In the genomic region with DNA sequence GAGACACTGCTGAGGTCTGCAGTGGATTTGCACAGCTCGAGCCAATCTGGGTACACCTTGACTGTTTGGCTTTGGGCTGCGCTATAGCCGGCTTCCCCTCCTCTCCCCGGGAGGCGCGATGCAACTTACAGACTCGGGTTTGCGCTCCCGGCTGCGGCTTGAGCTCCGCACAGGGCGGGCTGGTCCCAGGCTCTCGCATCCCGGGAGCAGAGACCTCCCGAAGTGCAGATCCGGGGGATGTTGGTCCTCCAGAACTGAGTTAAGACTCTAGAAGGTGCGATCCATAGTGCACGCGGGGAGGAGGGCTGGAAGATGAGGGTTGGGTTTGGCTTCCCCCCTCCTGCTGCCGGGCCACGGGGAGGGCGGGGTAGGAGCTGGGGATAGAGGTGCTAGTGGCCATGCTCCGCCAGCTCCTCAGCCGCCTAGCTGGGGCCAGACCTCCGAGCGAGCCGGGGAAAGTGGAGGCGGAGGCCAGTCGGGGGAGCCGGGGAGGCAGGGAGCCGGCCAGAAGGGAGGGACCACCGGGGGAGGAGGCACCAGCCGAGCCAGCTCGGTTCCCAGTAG, we compare ENCODE assay signal across 9 mouse cellular contexts. TPM values are rescaled to one million over a fixed set of nuclear protein-coding genes. Genes with fewer than 3 reads are reported as not detected.
A peak's percentile ranks its signal among the peaks of the same experiment; 100 is the strongest.
DNase-seq lines count a peak whose midpoint lies in the region; ATAC-seq and TF ChIP-seq lines count a peak whose summit lies in the region.
"Had no signal": no experiment of that assay in that cellular context is flagged by ENCODE, and none has a peak within 500 bp of the region (broad histone marks: within the 10 kb centered on the region; RNA-seq: fewer than 3 reads in every experiment).

A gene (minus strand): TSS at position 560 of the 564 bp plus-strand sequence.

- no peaks in the 10 kb centered on the region for H3K4me1 ChIP-seq in embryonic facial prominence, embryonic 14.5 days (ENCODE audit: control insufficient read depth, insufficient read depth, low read length)
- H3K4me1 ChIP-seq in heart, embryonic 13.5 days, result peaks cover 48% of the 10 kb centered on the region
- peaks cover 23% of the 10 kb centered on the region for H3K4me1 ChIP-seq in kidney, embryonic 16.5 days (ENCODE audit: insufficient read depth, low read length)
- H3K4me1 ChIP-seq in lung, embryonic 14.5 days (ENCODE audit: insufficient read depth), result peaks cover 9% of the 10 kb centered on the region
- H3K4me1 ChIP-seq in neural tube, embryonic 15.5 days, result peaks cover 26% of the 10 kb centered on the region

- H3K9me3 ChIP-seq in embryonic facial prominence, embryonic 14.5 days (ENCODE audit: control insufficient read depth, low read length), result no peaks in the 10 kb centered on the region
- H3K9me3 ChIP-seq in heart, embryonic 13.5 days, result no peaks in the 10 kb centered on the region
- H3K9me3 ChIP-seq in kidney, embryonic 16.5 days (ENCODE audit: low read length), result no peaks in the 10 kb centered on the region
- no peaks in the 10 kb centered on the region for H3K9me3 ChIP-seq in lung, embryonic 14.5 days (ENCODE audit: low read depth, low read length)
- no peaks in the 10 kb centered on the region for H3K9me3 ChIP-seq in neural tube, embryonic 15.5 days (replicated peaks)
- H3K9me3 ChIP-seq: G1E had no signal

- TF ChIP-seq CTCF in lung, embryonic 14.5 days (IDR thresholded peaks at IDR 0.05; ENCODE audit: low read depth), result no peak; the same call in 1 of the 2 replicates

- peaks cover 49% of the 10 kb centered on the region for H3K27me3 ChIP-seq in embryonic facial prominence, embryonic 14.5 days (replicated peaks; ENCODE audit: control insufficient read depth, insufficient read depth, low read length)
- peaks cover 46% of the 10 kb centered on the region for H3K27me3 ChIP-seq in heart, embryonic 13.5 days (replicated peaks)
- H3K27me3 ChIP-seq in kidney, embryonic 16.5 days (ENCODE audit: insufficient read depth, low read length), result peaks cover 38% of the 10 kb centered on the region
- H3K27me3 ChIP-seq in lung, embryonic 14.5 days (ENCODE audit: insufficient read depth, low read length), result peaks cover 29% of the 10 kb centered on the region
- H3K27me3 ChIP-seq in neural tube, embryonic 15.5 days (replicated peaks), result peaks cover 47% of the 10 kb centered on the region

- H3K27ac ChIP-seq in embryonic facial prominence, embryonic 14.5 days (replicated peaks; ENCODE audit: low read depth, low read length), result no peak within 1 kb of the TSS
- H3K27ac ChIP-seq in heart, embryonic 13.5 days (replicated peaks), result no peak within 1 kb of the TSS; the same call in 1 of the 2 replicates
- H3K27ac ChIP-seq in kidney, embryonic 16.5 days (ENCODE audit: low read length), result peak within 1 kb of the TSS; percentile 83
- peak within 1 kb of the TSS; percentile 38; the same call in 1 of the 2 replicates for H3K27ac ChIP-seq in lung, embryonic 14.5 days (ENCODE audit: low read depth)
- no peak within 1 kb of the TSS for H3K27ac ChIP-seq in neural tube, embryonic 15.5 days (replicated peaks)

- DNase-seq in layer of hippocampus, postnatal 14 days (ENCODE audit: low spot score in 2 of 2), result peak; percentile 5 to 12
- DNase-seq in layer of hippocampus, adult 9-11 months, result no peak
- peak; percentile 78 for DNase-seq in embryonic facial prominence, embryonic 14.5 days (ENCODE audit: low spot score)
- peak; percentile 82 for DNase-seq in lung, embryonic 14.5 days
- DNase-seq in thymus, postnatal 10 days (ENCODE audit: low spot score in 2 of 2), result peak; percentile 17 to 38

- peak; percentile 90 for ATAC-seq in embryonic facial prominence, embryonic 14.5 days (ENCODE audit: low read depth)
- ATAC-seq in heart, embryonic 13.5 days (ENCODE audit: extremely low read depth, insufficient number of reproducible peaks, low FRiP score, low TSS enrichment), result peak; percentile 37; the same call in 1 of the 2 replicates
- ATAC-seq in kidney, embryonic 16.5 days (ENCODE audit: low FRiP score, low TSS enrichment), result peak; percentile 97
- ATAC-seq in lung, embryonic 14.5 days (ENCODE audit: insufficient read depth), result peak; percentile 91
- ATAC-seq in neural tube, embryonic 15.5 days (ENCODE audit: low FRiP score), result peak; percentile 83

- H3K36me3 ChIP-seq in embryonic facial prominence, embryonic 14.5 days (ENCODE audit: control insufficient read depth, insufficient read depth, low read length), result no peaks in the 10 kb centered on the region
- no peaks in the 10 kb centered on the region for H3K36me3 ChIP-seq in heart, embryonic 13.5 days
- no peaks in the 10 kb centered on the region; the same call in 1 of the 2 replicates for H3K36me3 ChIP-seq in kidney, embryonic 16.5 days (ENCODE audit: insufficient read depth, low read length)
- no peaks in the 10 kb centered on the region for H3K36me3 ChIP-seq in lung, embryonic 14.5 days (ENCODE audit: insufficient read depth)
- no peaks in the 10 kb centered on the region for H3K36me3 ChIP-seq in neural tube, embryonic 15.5 days
- H3K36me3 ChIP-seq: G1E had no signal

- peak within 1 kb of the TSS; percentile 52 for H3K9ac ChIP-seq in embryonic facial prominence, embryonic 14.5 days (ENCODE audit: low read depth, low read length)
- H3K9ac ChIP-seq in heart, embryonic 13.5 days, result peak within 1 kb of the TSS; percentile 80
- peak within 1 kb of the TSS; percentile 71 for H3K9ac ChIP-seq in kidney, embryonic 16.5 days (replicated peaks; ENCODE audit: low read length)
- peak within 1 kb of the TSS; percentile 48 for H3K9ac ChIP-seq in lung, embryonic 14.5 days
- H3K9ac ChIP-seq in neural tube, embryonic 15.5 days (replicated peaks), result peak within 1 kb of the TSS; percentile 44

- under 1% methylated on average over 27 of the region's 34 CpGs for WGBS in embryonic facial prominence, embryonic 14.5 days
- WGBS in heart, embryonic 13.5 days, result under 1% methylated on average over 34 of the region's 34 CpGs
- under 1% methylated on average over 32 of the region's 34 CpGs for WGBS in kidney, embryonic 16.5 days
- WGBS in lung, embryonic 14.5 days, result 1% methylated on average over 34 of the region's 34 CpGs
- under 1% methylated on average over 34 of the region's 34 CpGs for WGBS in neural tube, embryonic 15.5 days

- peak within 1 kb of the TSS; percentile 66 for H3K4me2 ChIP-seq in embryonic facial prominence, embryonic 14.5 days (ENCODE audit: low read depth, low read length)
- H3K4me2 ChIP-seq in heart, embryonic 13.5 days, result peak within 1 kb of the TSS; percentile 92
- H3K4me2 ChIP-seq in kidney, embryonic 16.5 days (replicated peaks; ENCODE audit: low read depth, low read length), result peak within 1 kb of the TSS; percentile 91
- peak within 1 kb of the TSS; percentile 81 for H3K4me2 ChIP-seq in lung, embryonic 14.5 days
- peak within 1 kb of the TSS; percentile 93 for H3K4me2 ChIP-seq in neural tube, embryonic 15.5 days

- peak within 1 kb of the TSS; percentile 49 for H3K4me3 ChIP-seq in embryonic facial prominence, embryonic 14.5 days (ENCODE audit: low read depth, low read length)
- peak within 1 kb of the TSS; percentile 61 for H3K4me3 ChIP-seq in heart, embryonic 13.5 days
- H3K4me3 ChIP-seq in kidney, embryonic 16.5 days (ENCODE audit: low read length), result peak within 1 kb of the TSS; percentile 60
- H3K4me3 ChIP-seq in lung, embryonic 14.5 days (ENCODE audit: low read depth, low read length), result peak within 1 kb of the TSS; percentile 46
- peak within 1 kb of the TSS; percentile 44 for H3K4me3 ChIP-seq in neural tube, embryonic 15.5 days (replicated peaks)

RNA-seq across cellular contexts. Expression of the gene that starts here (rescaled TPM):
- 1 to 10 TPM; 2.8 to 4.1 TPM for total RNA-seq in layer of hippocampus, postnatal 14 days (2021)
- polyA plus RNA-seq in embryonic facial prominence, embryonic 14.5 days (2014; fragmentation: Nextera tagmentation; extraction: Ambion mirVana), result 16.8 and 21.0 TPM in 2 replicates
- 7.5 and 9.7 TPM in 2 replicates for polyA plus RNA-seq in heart, embryonic 13.5 days (2015; fragmentation: Nextera tagmentation; extraction: Ambion mirVana)
- 25.2 and 29.4 TPM in 2 replicates for polyA plus RNA-seq in kidney, embryonic 16.5 days (2015; fragmentation: Nextera tagmentation; extraction: Ambion mirVana)
- polyA plus RNA-seq in lung, embryonic 14.5 days (2014; fragmentation: Nextera tagmentation; extraction: Ambion mirVana), result 13.6 and 16.3 TPM in 2 replicates
- 13.6 and 19.7 TPM in 2 replicates for polyA plus RNA-seq in neural tube, embryonic 15.5 days (2015; fragmentation: Nextera tagmentation; extraction: Ambion mirVana)
- polyA plus RNA-seq: G1E had no signal

Comparison
In these comparisons a context has a peak if more than half of its experiments do, and no peak if none do; other contexts are left out.
1. ATAC-seq: peak in every context shown above with its lines; median percentile 97 in kidney, embryonic 16.5 days; 91 in lung, embryonic 14.5 days; 90 in embryonic facial prominence, embryonic 14.5 days; 83 in neural tube, embryonic 15.5 days; 37 in heart, embryonic 13.5 days.
2. H3K27ac ChIP-seq: peak in kidney, embryonic 16.5 days (single experiment) and lung, embryonic 14.5 days (single experiment); none in embryonic facial prominence, embryonic 14.5 days (single experiment), heart, embryonic 13.5 days (single experiment) and neural tube, embryonic 15.5 days (single experiment).
3. Peak in every context shown above with its lines, with median percentiles within 50 percentile points of each other: H3K4me2 ChIP-seq, H3K4me3 ChIP-seq and H3K9ac ChIP-seq.